Mouse (Mus musculus): ENCODE measurements around the gene Inpp5f.
"Not testable (repeated sequence)": the region's sequence is repeated elsewhere in the genome, so short reads cannot be mapped to it uniquely, and the experiment has no call there.

Inpp5f gene

DNA sequence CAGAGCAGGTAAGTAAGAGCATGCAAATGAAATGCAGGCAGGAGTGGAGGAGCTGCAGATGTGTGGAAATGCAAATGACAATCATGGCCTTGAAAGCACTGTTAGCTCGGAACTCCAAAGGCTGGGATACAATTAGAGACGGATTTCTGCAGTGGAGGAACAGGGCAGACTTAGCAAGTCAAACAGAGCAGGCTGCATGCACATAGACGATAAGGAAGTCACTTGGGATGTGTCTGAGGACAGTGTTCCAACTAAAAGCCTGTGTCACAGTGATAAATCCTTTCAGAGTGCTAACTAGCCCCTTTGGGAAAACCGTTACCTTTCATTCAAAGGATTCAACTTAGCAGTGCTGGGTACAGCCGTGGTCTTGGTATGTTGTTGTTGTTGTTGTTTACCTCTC is 56.7 kb downstream of the Inpp5f start:
- no peak for DNase-seq

DNA sequence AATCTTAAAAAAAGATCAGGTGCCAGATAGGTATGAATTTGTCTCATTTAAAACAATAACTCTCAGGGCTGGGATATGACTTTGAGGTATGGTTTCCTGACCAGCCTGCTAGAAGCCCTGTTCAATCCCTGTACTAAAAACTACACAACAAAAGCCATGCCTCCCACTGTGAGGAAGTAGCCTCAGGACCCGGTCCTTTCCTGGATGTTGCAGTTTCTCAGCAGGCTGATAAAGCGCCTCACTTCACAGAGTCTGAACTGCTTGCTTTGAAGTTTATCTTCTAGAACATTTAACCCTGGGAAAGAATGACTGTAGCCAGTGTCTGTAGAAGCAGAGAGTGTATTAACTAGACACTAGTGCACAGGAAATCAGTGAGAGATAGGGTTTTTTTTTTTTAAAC is 57.7 kb downstream of the Inpp5f start:
- no peak for DNase-seq

DNA sequence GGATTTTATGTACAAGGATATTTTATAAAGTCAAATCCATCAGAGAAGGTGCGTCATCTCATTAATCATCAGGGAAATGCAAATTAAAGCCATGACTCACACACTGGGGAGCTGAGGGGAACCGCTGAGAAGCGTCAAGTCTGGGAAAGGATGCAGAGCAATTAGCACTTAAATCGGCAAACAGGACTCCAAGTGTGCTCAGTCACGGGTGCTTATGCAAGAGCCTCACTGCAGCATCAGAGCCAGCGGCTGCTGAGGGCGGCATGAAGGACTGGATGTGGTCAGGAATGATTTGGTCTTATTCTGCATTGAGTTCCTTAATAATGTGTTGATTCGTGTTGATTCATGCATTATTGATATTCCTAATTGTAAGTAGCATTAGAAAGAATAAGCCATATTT is 60.8 kb downstream of the Inpp5f start:
- no peak for DNase-seq

DNA sequence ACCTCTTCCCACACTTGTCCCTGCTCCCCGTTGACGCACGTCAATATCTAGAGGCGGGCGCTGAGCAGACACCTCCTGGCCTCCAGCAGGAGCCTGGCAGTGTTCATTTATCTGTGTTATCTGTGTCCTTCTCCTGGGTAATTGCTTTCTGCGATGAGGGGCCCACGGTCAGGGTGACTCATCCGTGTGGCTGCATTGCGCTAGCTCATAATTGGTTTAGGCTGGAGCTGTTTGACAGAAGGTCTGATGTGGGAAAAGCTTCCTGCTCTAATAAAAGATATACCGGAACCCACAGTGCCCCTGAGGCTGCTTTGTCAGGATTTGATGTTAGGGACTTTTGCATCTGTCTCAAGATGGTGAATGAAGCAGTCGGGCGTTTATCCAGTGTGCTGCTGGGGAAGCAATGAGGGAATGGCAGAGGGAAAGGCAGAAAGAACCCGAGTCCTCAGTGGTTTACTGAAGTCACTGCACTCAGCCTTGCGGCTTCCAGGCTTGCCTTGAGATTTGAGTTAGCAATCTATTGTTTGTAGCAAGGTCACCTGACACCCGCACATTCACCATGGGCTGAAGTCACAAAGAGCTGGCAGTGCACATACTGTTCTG is 61.4 kb downstream of the Inpp5f start:
- DNase-seq, result no peak

DNA sequence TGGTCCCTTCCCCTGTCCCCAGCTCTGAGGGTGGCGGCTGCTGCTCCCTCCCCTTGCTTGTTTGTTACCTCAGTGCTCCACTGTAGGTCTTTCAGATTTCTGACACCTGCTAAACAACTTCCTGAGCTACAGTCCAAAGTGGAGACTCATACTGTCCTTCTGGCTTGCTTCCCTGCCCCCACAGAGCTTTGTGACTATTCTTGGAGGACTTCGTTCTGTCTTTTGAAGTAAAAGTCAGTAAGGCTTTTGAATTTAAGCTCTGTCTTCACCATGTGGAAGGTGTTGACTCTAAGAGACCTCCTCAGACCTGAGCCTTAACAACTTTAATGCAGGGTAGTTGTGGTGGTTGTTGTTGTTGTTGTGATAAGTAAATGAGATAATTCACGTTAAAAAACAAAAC is 67.4 kb downstream of the Inpp5f start:
- no peak for DNase-seq

DNA sequence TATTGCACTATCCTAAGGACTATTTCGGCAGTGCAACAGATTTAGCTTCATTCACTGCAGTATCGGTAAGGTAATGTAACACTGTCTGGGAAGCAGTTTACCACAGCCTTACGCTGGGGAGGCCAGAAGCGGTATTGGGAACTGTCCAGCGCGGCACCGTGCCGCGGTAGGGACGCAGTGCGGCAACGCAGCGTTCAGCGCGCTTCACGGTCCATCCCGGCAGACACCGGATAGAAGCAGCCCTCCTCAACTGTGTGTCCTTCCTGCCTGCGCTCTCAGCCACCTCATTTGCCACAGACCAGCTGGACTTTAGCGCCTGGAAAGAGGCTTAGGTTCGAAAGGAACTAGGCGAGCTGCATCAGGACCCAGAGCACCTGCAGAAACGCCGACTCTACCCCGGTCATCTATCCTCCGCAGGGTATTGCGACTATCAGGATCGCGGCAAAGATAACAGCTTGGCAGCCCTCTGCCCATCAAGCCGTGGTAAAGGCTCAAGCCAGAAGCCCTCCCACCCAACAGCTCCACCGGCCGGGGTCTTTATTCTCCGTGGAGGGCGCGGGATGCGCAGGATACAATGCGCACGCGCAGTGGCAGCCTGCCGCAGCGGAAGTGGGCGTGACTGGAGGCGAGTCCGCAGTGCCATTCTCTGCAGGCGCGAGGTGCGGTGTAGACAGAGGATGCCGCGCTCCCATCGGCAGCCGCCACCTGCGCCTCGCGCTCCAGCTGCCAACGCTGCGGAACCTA is 76.9 kb downstream of the Inpp5f start:
- DNase-seq, result peak; percentile 68 to 73

DNA sequence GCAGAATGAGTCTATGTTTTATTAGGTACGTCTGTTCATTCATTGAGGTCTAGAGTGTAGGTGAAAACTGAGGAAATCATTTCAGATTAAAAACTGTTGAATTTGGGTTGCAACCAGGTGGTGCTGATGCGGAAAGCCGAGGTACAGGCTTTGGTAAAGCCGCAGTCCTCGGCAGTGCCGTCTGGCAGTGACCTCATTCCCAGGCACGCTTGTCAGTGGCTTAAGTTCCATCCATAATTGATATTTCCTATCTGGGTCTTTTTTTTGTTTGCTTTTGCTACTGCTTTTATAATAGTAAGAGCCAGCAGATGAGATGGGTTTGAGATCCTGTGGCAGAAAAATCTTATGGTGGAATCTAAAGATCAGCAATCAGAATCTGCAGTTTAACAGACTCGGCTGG is 78.2 kb downstream of the Inpp5f start:
- no peak for DNase-seq

DNA sequence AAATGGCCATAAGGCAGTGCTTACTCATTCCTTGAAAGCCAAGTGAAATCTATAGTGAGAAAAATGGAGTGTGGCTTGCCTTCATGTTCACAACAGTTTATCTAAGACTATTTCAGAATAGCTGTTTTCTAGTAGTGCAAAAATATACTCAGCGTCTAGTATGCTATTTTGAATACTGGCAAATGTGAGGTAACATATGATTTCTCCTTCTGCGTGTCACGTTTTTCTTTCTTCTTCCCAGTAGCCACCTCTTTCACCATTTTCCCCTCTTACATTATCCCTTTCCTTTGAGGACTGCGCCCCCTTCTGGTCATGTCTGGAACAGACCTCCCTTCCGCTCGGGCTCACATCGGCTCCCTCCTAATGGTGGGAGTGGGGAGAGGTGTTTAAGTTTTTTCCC is 78.9 kb downstream of the Inpp5f start:
- DNase-seq, result peak; percentile 67 to 89

DNA sequence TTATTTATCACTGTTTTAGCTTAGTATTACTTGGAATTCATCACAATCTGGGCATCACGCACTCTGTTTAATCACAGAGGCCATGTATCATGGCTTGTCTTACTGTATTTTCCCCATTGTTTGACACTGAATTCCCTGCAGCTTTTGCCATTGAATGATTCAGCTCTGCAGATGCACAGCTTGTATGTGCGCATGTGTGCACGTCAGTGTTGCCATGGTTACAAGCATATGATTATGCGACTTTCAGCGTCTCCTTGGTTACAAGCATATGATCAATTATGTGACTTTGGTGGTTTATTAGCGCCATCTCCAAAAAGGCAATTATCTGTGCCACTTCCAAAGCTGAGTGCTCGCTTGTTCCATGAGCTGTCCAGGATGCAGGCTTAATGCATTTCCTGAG is 79.7 kb downstream of the Inpp5f start:
- DNase-seq, result no peak

DNA sequence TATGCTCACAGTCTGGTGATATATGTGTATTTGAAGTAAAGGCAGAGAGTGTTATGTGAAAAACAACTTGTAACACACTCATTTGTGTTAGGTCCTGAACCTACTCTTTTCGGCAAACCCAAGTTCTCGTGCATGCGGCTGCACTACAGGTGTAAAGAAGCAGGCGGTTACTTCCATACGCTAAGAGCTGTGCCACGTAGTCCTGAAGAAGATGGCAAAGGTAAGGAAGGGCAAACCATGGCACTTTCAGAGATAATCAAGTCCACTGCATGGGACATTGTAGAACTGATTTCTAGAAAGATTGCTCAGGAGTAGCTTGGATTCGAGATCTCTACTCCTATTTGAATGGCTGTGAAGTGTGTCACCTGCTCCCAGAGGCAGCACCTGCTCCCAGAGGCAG is 81.0 kb downstream of the Inpp5f start:
- no peak for DNase-seq

DNA sequence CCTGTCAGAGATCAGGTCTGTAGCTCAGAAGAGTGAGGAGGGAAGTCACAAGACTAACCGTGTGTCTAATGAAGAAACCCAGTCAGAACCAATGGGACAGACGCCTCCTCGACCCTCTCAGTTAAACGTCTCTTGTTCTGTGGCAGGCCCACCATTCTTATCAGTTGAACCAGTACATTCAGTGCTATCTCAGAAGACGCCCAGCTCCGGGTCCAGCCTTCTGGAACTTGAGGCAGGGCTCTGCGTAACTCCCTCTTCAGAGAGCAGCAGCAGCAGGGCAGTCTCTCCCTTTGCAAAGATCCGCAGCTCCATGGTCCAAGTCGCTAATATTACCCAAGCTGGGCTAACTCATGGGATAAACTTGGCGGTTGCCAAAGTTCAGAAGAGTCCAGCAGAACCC is 83.7 kb downstream of the Inpp5f start:
- no peak for DNase-seq

DNA sequence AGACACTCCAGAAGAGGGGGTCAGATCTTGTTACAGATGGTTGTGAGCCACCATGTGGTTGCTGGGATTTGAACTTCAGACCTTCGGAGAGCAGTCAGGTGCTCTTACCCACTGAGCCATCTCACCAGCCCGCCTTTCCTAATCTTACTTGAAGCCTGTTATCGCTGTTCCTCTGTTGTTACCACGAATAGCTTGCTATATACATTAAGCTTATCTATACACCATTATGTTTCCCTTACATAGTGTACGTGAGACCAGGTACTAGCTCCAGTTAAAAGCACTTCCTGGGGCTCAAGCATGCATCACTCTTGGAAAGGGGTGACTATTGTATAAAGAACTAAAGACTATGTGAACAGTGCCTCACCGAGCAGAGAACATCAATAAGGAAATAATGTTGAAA is 88.8 kb downstream of the Inpp5f start:
- not testable (repeated sequence) for DNase-seq

DNA sequence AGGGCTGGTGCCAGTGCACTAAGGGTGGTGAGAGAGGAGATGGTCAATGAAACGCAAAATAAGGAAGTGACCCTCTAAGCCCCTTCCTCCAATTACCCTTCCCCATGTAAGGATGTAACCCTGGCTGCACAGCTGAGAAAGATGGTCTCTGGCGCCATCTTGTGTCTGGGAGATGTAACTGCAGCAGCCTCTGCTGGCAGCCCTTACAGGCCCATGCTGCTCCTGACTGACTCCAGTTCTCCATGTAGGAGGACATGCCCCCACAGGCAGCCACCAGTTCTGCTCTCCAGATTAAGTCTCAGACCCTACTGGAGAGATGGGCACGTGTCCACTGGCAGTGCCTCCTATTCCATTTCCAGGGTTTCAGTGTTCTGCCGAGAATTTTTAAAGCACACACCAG is 94.6 kb downstream of the Inpp5f start:
- peak; percentile 68 to 78 for DNase-seq

DNA sequence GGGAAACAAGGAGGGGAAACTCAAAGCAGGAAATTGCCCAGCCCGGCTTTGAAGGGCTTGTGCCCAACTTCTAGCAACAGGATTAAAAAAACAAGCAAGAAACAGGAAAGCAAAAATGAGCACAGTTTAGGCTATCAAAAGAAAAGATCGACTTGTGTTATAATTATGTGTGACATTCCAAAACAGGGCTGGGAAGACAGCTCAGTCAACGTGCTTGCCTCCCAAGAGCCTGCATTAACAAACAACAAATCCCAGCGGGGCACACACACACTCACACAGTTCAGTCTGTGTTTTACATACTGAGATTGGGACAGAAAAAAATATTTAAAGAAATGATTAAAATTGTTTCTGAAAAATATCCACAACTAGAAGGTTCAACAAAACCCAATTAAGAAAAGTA is 106.9 kb downstream of the Inpp5f start:
- peak in 1 of 2 experiments; percentile 50 for DNase-seq

DNA sequence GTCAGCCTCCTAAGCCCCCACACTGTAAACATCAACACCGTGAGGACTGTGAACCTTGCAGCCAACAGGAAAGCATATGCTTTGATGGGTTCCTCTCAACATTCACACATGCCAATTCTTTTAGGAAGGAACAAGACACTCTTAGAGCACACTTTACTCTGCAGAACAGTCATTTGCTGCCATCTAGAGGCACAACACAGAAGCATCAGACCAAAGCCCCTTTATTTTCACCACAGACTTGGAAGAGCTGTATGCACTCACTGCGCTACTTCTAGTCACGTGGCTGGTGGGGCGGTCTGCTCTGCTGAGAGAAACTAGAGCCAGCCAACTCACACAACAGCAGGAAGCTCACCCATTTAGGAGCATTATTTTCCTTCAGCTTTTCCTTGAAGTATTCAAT is 113.6 kb downstream of the Inpp5f start:
- peak; percentile 81 for DNase-seq

DNA sequence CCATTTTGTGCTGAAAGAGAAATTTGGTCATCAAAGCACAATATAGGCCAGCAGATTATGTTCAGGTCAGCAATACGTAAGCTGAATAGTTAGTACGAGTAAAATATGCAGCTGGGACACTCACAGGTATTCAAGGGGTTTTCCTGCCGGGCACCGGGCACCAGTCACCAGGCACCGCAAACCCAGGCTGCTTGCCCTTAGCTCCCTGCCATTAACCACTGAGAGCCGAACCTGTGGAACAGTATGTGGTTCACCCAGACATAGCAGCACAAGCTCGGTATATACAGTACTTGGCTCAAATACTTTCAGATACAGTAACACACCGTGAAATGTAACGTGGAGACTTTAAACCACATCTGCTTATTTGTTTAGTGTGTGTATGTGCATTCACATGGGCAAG is 114.1 kb downstream of the Inpp5f start:
- DNase-seq, result no peak

DNA sequence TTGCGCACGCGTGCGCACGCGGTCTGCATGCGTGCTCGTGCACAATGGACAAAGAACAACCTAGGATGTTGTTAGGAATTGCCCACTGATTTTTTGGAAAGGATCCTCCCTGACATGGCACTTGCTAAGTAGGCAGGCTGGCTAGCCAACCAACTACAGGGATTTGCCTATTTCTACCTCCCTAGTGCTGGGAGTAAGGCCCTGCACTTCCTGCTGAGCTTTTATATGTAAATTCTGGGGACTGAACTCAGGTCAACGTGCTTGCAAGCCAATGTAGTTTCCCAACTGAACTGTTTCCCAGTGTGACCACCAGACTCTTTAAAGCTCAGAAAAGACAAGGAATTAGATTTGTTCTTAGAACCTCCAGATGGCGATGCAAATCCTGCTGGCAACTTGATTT is 115.9 kb downstream of the Inpp5f start:
- DNase-seq, result no peak

DNA sequence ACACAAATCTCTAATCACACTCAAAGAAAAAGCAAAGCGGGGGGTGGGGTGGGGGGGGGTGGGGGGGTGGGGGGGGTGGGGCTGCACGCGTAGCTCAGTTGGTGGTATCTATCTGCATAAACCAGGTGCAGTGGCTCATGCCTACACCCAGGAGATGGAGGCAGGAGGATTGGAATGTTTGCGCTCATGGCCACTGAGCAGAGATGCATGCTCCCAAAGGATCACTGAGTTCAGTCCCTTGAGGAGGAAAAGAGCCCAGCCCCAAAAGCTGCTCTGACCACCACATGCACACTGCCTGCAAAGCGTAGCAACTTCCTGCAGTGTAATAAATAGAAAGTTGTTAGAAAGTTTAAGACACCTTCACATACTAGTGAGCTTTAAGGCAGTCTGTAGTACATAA is 116.6 kb downstream of the Inpp5f start:
- DNase-seq, result no peak

DNA sequence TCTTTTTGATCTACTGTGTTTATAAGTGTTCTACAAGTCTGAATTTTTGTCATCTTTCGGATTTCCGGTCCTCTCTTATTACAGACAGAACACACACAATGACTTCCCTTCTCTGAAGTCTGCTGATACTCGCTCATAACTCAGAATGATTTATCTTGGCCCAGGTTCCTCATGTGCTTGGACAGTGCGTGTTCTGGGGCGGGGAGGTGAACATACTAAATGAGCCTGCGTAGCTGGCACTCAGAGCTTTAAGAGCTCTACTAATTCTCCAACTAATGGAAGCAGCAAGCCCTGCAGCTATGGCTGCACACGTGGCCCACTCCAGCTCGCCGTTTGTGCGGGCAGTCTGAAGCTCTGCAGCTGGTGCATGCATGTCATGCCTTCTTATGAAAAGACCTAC is 117.6 kb downstream of the Inpp5f start:
- DNase-seq, result peak in 1 of 2 experiments; percentile 32

DNA sequence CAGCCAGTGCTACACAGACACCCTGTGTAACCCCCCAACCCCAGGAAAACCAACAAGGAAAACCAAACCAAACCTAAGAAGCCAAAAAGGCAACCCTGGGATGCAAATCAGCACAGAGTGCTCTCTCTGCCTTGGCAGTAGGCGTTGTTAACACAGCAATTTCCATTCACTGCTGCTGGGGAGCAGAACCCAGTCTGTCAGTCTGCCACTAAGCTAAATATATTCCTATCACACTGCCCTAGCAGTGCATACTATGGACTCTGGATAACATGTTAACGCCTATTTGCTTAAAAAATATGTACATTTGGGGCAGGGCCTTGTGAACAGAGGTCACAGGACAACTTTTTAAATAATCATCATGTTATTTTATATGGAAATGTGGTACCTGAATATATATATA is 120.5 kb downstream of the Inpp5f start:
- DNase-seq, result no peak

DNA sequence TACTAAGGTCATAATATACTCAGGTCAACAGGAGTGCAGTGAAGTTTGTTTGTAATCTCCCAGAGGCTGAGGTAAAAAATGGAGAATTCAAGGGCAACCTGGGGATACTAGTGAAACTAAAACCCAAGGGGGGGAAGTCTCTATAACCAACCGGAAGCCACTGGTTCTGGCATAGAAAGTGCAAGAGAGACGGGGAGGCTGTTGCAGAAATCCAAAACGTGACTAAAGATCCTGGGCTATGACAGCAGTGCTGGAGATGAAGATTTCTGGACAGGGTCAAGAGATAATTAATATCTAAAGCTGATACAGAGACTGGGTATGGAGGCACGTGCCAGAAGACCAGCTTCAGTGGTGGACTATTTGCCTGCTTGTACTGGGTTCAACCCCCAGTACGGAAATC is 126.9 kb downstream of the Inpp5f start:
- no peak for DNase-seq

DNA sequence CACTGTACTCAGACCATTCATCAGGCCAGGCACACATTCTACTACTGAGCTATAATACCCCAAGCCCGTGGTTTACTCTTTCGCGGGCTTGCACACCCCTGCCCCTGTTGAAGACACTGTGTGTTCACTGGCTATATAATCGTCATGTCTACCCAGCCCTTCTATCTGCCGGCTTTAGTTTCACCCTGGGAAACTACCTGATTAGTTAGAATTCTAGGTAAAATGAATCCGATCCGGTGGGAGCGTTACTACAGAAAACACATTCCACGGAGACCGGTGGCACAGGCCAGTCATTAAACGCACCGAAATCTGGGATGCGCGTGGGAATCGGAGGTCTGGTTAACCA is 128.0 kb downstream of the Inpp5f start:
- DNase-seq, result no peak

DNA sequence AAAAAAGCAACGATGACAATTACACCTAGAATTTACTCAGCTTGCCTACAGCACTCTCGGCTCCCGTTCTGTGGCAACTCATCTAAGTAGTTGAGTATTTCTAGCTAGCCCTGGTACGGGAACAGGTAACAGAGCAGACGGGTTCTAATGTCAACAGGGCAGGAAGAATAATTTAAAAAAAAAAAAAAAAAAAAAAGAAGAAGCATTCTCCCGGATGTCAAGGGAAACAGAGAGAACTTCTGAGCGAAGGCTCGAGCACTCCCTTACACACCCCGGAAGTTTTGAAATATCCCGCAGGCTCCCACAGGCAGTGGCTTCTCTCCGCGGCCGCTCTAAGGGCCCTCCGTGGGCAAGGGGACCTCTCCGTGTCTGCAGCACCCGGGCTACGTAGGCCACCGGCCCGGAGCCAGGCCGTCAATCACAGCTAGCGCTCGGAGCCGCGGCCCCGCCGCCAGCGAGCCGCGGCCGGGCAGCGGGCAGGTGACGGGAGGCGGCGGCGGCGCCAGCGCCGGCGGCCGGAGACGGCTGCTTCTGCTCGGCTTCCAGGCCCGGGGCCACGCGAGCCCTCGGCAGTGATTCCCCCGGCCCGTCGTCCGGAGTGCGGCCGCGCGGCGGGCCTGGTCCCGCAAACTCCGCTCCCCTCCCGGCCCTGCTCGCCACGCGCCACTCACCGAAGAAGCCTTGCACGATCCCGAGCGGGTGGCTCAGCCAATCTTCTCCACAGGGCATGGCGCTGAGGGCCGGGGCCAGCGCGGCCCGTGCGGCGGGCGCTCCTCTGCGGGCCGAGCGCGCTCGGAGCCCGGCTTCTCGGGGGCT is 128.5 kb downstream of the Inpp5f start:
- peak; percentile 73 to 77 for DNase-seq

DNA sequence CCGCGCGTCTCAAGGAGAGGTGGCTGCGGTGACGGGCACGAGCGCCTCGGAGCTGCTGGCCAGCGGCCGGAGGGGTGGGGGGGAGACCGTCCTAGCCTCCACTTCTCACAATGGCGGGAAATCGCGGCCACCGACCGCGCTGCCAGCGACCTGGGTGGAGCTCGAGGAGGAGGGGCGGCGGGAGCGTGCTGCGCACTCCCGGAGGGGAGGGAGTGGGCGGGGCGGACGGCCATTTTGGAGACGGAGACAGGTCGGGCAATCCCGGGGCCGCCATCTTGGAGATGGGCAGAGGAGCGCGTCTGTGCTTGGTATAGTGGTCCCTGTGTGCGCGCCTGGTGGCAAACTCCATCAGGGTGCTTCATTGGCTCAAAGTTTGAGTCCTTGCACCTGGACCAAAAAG is 129.2 kb downstream of the Inpp5f start, which contains the start of gene Mcmbp:
Gene Mcmbp (minus strand): TSS at position 162 of the 400 bp plus-strand sequence.
- DNase-seq, result peak; percentile 98
